Mouse (Mus musculus) CH12.LX (cell line): Measurements from ENCODE around the gene Kmt5c. TPM values are rescaled to one million over a fixed set of nuclear protein-coding genes. Genes with fewer than 3 reads are reported as not detected.

Source experiments
- DNase-seq: peaks from one replicate; pipeline ENCODE4 v3.0.0-alpha.2; 2013; ENCODE audit errors: extremely low read depth
- H3K27ac ChIP-seq: 2 replicates; pipeline ENCODE4 v1.5.1; 2012; ENCODE audit warnings: low read depth, mild to moderate bottlenecking, control low read depth, moderate library complexity; ENCODE audit not compliant: insufficient read depth
- H3K27me3 ChIP-seq: replicated peaks from 2 replicates; pipeline ENCODE3; 2012; ENCODE audit warnings: inconsistent platforms
- H3K36me3 ChIP-seq, 2 experiments: replicated peaks in 1 of 2; 2 replicates each; pipeline versions ENCODE3 to v1.6.1; 2012; ENCODE audit warnings: inconsistent platforms in 1 of 2, low read length in 1 of 2, mild to moderate bottlenecking in 1 of 2, mixed read lengths in 1 of 2, moderate library complexity in 1 of 2; ENCODE audit not compliant: control insufficient read depth in 1 of 2, insufficient read depth in 1 of 2
- H3K4me1 ChIP-seq, 2 experiments: 2 replicates each; pipeline ENCODE4 v1.6.1; 2012; ENCODE audit warnings: inconsistent platforms in 1 of 2, moderate library complexity in 1 of 2; ENCODE audit not compliant: insufficient read depth in 2 of 2, control insufficient read depth in 1 of 2
- H3K4me2 ChIP-seq: 2 replicates; pipeline ENCODE4 v1.6.1; 2012; ENCODE audit warnings: low read depth, mild to moderate bottlenecking, control low read depth; ENCODE audit not compliant: poor library complexity, insufficient read depth, severe bottlenecking
- H3K4me3 ChIP-seq, 3 experiments: fragments of 150-350 bp in 1 of 3; sonication (generic) in 1 of 3; replicated peaks in 1 of 3; 2 replicates each; pipeline versions ENCODE3 to v1.5.1; 2011 to 2012; ENCODE audit warnings: low read depth in 2 of 3, low read length in 2 of 3, mild to moderate bottlenecking in 2 of 3, moderate library complexity in 2 of 3, control low read depth in 1 of 3, improper control_type of control experiment in 1 of 3, inconsistent platforms in 1 of 3, mixed read lengths in 1 of 3; ENCODE audit not compliant: poor library complexity in 1 of 3
- H3K79me2 ChIP-seq: replicated peaks from 2 replicates; pipeline ENCODE4 v1.6.1; 2012; ENCODE audit warnings: mild to moderate bottlenecking, moderate library complexity; ENCODE audit not compliant: control insufficient read depth, poor library complexity, insufficient read depth, severe bottlenecking; ENCODE audit errors: extremely low read depth
- H3K9ac ChIP-seq: 2 replicates; pipeline ENCODE4 v1.6.1; 2012; ENCODE audit warnings: low read depth, mild to moderate bottlenecking, control low read depth, moderate library complexity; ENCODE audit not compliant: insufficient read depth
- H3K9me3 ChIP-seq: replicated peaks from 2 replicates; pipeline ENCODE3; 2012; ENCODE audit warnings: low read length, inconsistent platforms, mixed read lengths
- CHD1 ChIP-seq: IDR thresholded peaks from 2 replicates; pipeline ENCODE4 v1.6.1; 2012; ENCODE audit warnings: low read depth, low read length, improper control_type of control experiment, inconsistent platforms
- ELF1 ChIP-seq: IDR thresholded peaks from 2 replicates; pipeline ENCODE4 v1.6.1; 2014; ENCODE audit warnings: low read depth, mild to moderate bottlenecking, inconsistent platforms, low read length, improper control_type of control experiment
- EP300 ChIP-seq: IDR thresholded peaks from 2 replicates; pipeline ENCODE4 v1.6.1; 2011; ENCODE audit warnings: low read length, improper control_type of control experiment
- ETS1 ChIP-seq: conservative IDR thresholded peaks from 2 replicates; pipeline ENCODE4 v1.6.1; 2012; ENCODE audit warnings: low read depth, mild to moderate bottlenecking, inconsistent platforms, low read length, improper control_type of control experiment, moderate library complexity
- MAX ChIP-seq: IDR thresholded peaks from 2 replicates; pipeline ENCODE4 v1.6.1; 2011; ENCODE audit warnings: low read length, improper control_type of control experiment
- MAZ ChIP-seq: IDR thresholded peaks from 2 replicates; pipeline ENCODE4 v1.6.1; 2012; ENCODE audit warnings: low read depth, mild to moderate bottlenecking, inconsistent platforms, low read length, improper control_type of control experiment, moderate library complexity
- MEF2A ChIP-seq: IDR thresholded peaks from 2 replicates; pipeline ENCODE4 v1.6.1; 2014; ENCODE audit warnings: low read depth, mild to moderate bottlenecking, inconsistent platforms, low read length, improper control_type of control experiment, borderline replicate concordance
- MXI1 ChIP-seq: IDR thresholded peaks from 2 replicates; pipeline ENCODE4 v1.6.1; 2011; ENCODE audit warnings: mild to moderate bottlenecking, low read depth, low read length, improper control_type of control experiment
- MYC ChIP-seq: IDR thresholded peaks from 2 replicates; pipeline ENCODE4 v1.6.1; 2011; ENCODE audit warnings: low read depth, mild to moderate bottlenecking, improper control_type of control experiment, low read length
- NELFE ChIP-seq: IDR thresholded peaks from 2 replicates; pipeline ENCODE4 v1.6.1; 2011; ENCODE audit warnings: low read depth, low read length, improper control_type of control experiment
- NRF1 ChIP-seq: IDR thresholded peaks from 2 replicates; pipeline ENCODE4 v1.6.1; 2014; ENCODE audit warnings: low read depth, mild to moderate bottlenecking, inconsistent platforms, low read length, improper control_type of control experiment, moderate library complexity
- PAX5 ChIP-seq: IDR thresholded peaks from 2 replicates; pipeline ENCODE4 v1.6.1; 2012; ENCODE audit warnings: low read length, inconsistent platforms, mixed read lengths
- POLR2A ChIP-seq: IDR thresholded peaks from 2 replicates; pipeline ENCODE4 v1.6.1; 2011; ENCODE audit warnings: low read depth, mild to moderate bottlenecking, improper control_type of control experiment, low read length
- SIN3A ChIP-seq: IDR thresholded peaks from 2 replicates; pipeline ENCODE4 v1.6.1; 2012; ENCODE audit warnings: low read length, improper control_type of control experiment, inconsistent platforms
- TBP ChIP-seq: conservative IDR thresholded peaks from 2 replicates; pipeline ENCODE4 v1.6.1; 2011; ENCODE audit warnings: low read depth, low read length, improper control_type of control experiment
- TCF12 ChIP-seq: IDR thresholded peaks from 2 replicates; pipeline ENCODE4 v1.6.1; 2014; ENCODE audit warnings: low read depth, mild to moderate bottlenecking, inconsistent platforms, low read length, improper control_type of control experiment
- USF1 ChIP-seq: IDR thresholded peaks from 2 replicates; pipeline ENCODE4 v1.6.1; 2014; ENCODE audit warnings: low read depth, mild to moderate bottlenecking, inconsistent platforms, low read length, improper control_type of control experiment
- USF2 ChIP-seq: conservative IDR thresholded peaks from 2 replicates; pipeline ENCODE4 v1.6.1; 2011; ENCODE audit warnings: low read depth, low read length, improper control_type of control experiment
- ZC3H11A ChIP-seq: IDR thresholded peaks from 2 replicates; pipeline ENCODE4 v1.6.1; 2012; ENCODE audit warnings: low read depth, mild to moderate bottlenecking, inconsistent platforms, low read length, improper control_type of control experiment
- ZKSCAN1 ChIP-seq: IDR thresholded peaks from 2 replicates; pipeline ENCODE4 v1.6.1; 2012; ENCODE audit warnings: low read depth, inconsistent platforms, low read length, improper control_type of control experiment, borderline replicate concordance
- ZMIZ1 ChIP-seq: IDR thresholded peaks from 2 replicates; pipeline ENCODE4 v1.6.1; 2012; ENCODE audit warnings: low read depth, mild to moderate bottlenecking, inconsistent platforms, low read length, improper control_type of control experiment
- ZNF384 ChIP-seq: IDR thresholded peaks from 2 replicates; pipeline ENCODE4 v1.6.1; 2012; ENCODE audit warnings: low read depth, low read length, improper control_type of control experiment, inconsistent platforms
- dilution Hi-C: fragments of 300-500 bp; cut with MboI; formaldehyde crosslinking; loops from 2 replicates; pipeline ENCODE4 v1.14.3; 2020; ENCODE audit warnings: low sequenced_read_pairs; ENCODE audit not compliant: extremely low pct_unique_long_range_greater_than_20kb, extremely low pct_ligation_motif_present
- in situ Hi-C: fragments of 300-500 bp; cut with MboI; formaldehyde crosslinking; loops from 3 replicates; pipeline ENCODE4 v1.14.3; 2019; ENCODE audit warnings: low sequenced_read_pairs, low pct_ligation_motif_present, low pct_unique_long_range_greater_than_20kb, mixed read lengths
- polyA plus RNA-seq: library from polyadenylated mRNA; unstranded; fragments of >175 nt; gene quantifications from 2 replicates; pipeline ENCODE4 v1.2.1, GENCODE M21; 2012; ENCODE audit warnings: low read depth; ENCODE audit not compliant: insufficient read length
- total RNA-seq, 2 experiments: library from RNA; depleted of rRNA; stranded (reverse); fragments of 300-350 nt in 1 of 2; fragments of >200 nt in 1 of 2; gene quantifications; 2 replicates each; pipeline ENCODE4 v1.2.3; 2012 to 2014

The Kmt5c gene
- total and polyA plus RNA-seq, 3 experiments: 41.2 to 46.7 (median 41.3) TPM

DNA sequence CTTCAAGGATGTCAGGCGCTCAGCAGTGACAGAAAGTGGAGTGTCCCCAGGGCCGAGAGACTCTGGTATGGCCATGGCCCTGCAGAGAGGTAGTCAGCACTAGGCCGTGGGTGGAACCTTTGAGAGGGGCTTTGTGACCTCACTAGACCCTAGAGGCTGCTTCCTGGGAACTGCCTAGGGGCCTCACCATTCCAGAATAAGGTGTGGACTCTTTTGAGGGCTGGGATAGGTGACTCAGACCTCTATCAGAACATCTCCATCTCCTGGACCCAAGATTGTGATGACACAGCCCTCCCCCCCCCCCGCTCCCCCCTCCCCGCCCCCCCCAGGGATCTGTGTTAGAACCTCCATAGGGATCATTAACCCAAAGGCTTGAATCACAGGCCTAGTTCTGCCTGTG is 31.3 kb downstream of the Kmt5c start, which contains the start of gene Fam71e2:
Gene Fam71e2 (minus strand): TSS at position 101 of the 400 bp plus-strand sequence.
- dilution Hi-C loops (no loop called here), in situ Hi-C loops (no loop called here)
- Histone ChIP-seq H3K27ac (no peak within 1 kb of the TSS), H3K79me2 (no peaks in the 10 kb centered on the region), H3K4me3 (no peak within 1 kb of the TSS), H3K27me3 (peaks cover 13% of the 10 kb centered on the region), H3K4me1 (no peaks in the 10 kb centered on the region; a peak in 1 of 4 replicates), H3K4me2 (no peak within 1 kb of the TSS), H3K9me3 (no peaks in the 10 kb centered on the region), H3K36me3 (no peaks in the 10 kb centered on the region), H3K9ac (no peak within 1 kb of the TSS)
- DNase-seq: no peak
- TF ChIP-seq USF2: no peak
- TF ChIP-seq ZNF384: no peak
- TF ChIP-seq ZC3H11A: no peak
- TF ChIP-seq ZKSCAN1: no peak
- TF ChIP-seq NRF1: no peak
- TF ChIP-seq TCF12: no peak
- TF ChIP-seq NELFE: no peak
- no peak for TF ChIP-seq CHD1
- no peak for TF ChIP-seq MAX
- no peak for TF ChIP-seq MXI1
- no peak for TF ChIP-seq EP300
- no peak for TF ChIP-seq PAX5
- no peak for TF ChIP-seq ETS1
- no peak for TF ChIP-seq MYC
- TF ChIP-seq ZMIZ1: no peak
- no peak for TF ChIP-seq MEF2A
- TF ChIP-seq MAZ: no peak
- TF ChIP-seq SIN3A: no peak
- TF ChIP-seq TBP: no peak

- H3K27me3 ChIP-seq: peaks cover 27% of the 10 kb centered on the region
- no peaks in the 10 kb centered on the region for H3K36me3 ChIP-seq
- DNase-seq: no peak
- dilution Hi-C loops: no loop called here
- in situ Hi-C loops: no loop called here
- H3K4me2 ChIP-seq: no peak overlapping the region
- no peak overlapping the region for H3K9ac ChIP-seq
- H3K9me3 ChIP-seq: no peaks in the 10 kb centered on the region
- TF ChIP-seq POLR2A (no peak), ZNF384 (no peak), USF1 (no peak), CHD1 (no peak), ELF1 (no peak)
- TF ChIP-seq, all 38 proteins: peak for 0
- Histone ChIP-seq H3K79me2 (no peaks in the 10 kb centered on the region), H3K4me1 (peaks cover 7 to 19% of the 10 kb centered on the region in 2 experiments), H3K27ac (no peak overlapping the region), H3K4me3 (no peak overlapping the region)
Observed at GRCm38 (mm10) chr7:4776131-4776530, 36.2 kb downstream of the Kmt5c start.
